Mouse (Mus musculus) forebrain, embryonic 11.5 days (tissue): Measurements from ENCODE around the gene Itpr3. TPM values are rescaled to one million over a fixed set of nuclear protein-coding genes. Genes with fewer than 3 reads are reported as not detected.
A peak's percentile ranks its signal among the peaks of the same experiment; 100 is the strongest.

Experiments used
- ATAC-seq: fragments of 200-750 bp; cut with Nextera tagmentation; replicated peaks from 2 replicates; pipeline ENCODE4 v1.8.0; 2017; ENCODE audit warnings: moderate TSS enrichment; ENCODE audit not compliant: low FRiP score
- DNase-seq: peaks from one replicate; pipeline ENCODE4 v3.0.0-alpha.2; 2017; ENCODE audit warnings: low spot score
- H3K27ac ChIP-seq: fragments of 300-500 bp; sonication (generic); 2 replicates; pipeline ENCODE4 v1.5.1; 2014; ENCODE audit warnings: low read depth, low read length
- H3K27me3 ChIP-seq: fragments of 300-500 bp; sonication (generic); 2 replicates; pipeline ENCODE4 v1.6.1; 2014; ENCODE audit warnings: mild to moderate bottlenecking, low read length, mixed read lengths; ENCODE audit not compliant: control insufficient read depth, insufficient read depth
- H3K36me3 ChIP-seq: fragments of 300-500 bp; sonication (generic); 2 replicates; pipeline ENCODE4 v1.6.1; 2014; ENCODE audit warnings: mild to moderate bottlenecking, low read length, moderate library complexity, mixed read lengths; ENCODE audit not compliant: control insufficient read depth, insufficient read depth
- H3K4me1 ChIP-seq: fragments of 300-500 bp; sonication (generic); replicated peaks from 2 replicates; pipeline ENCODE4 v1.6.1; 2014; ENCODE audit warnings: low read length, mixed read lengths; ENCODE audit not compliant: control insufficient read depth, insufficient read depth
- H3K4me2 ChIP-seq: fragments of 300-500 bp; sonication (generic); 2 replicates; pipeline ENCODE4 v1.6.1; 2014; ENCODE audit warnings: low read depth, mild to moderate bottlenecking, low read length, moderate library complexity, mixed read lengths; ENCODE audit not compliant: severe bottlenecking
- H3K4me3 ChIP-seq: fragments of 300-500 bp; sonication (generic); 2 replicates; pipeline ENCODE4 v1.5.1; 2014; ENCODE audit warnings: low read depth, low read length
- H3K9ac ChIP-seq: fragments of 300-500 bp; sonication (generic); 2 replicates; pipeline ENCODE4 v1.6.1; 2014; ENCODE audit warnings: low read length
- H3K9me3 ChIP-seq: fragments of 300-500 bp; sonication (generic); 2 replicates; pipeline ENCODE4 v1.6.1; 2016; ENCODE audit warnings: low read length, mixed read lengths; ENCODE audit not compliant: control insufficient read depth
- WGBS: fragments of 180-500 bp; shearing (Covaris S2); extraction: QIAGEN DNeasy Blood & Tissue Kit; methylation state at CpG from one replicate; pipeline ENCODE4 v1.1.7; 2014; 5-methylcytosine and 5-hydroxymethylcytosine counted together
- polyA plus RNA-seq: library from polyadenylated mRNA; unstranded; fragments of >200 nt; fragmentation: Nextera tagmentation; extraction: Ambion mirVana; gene quantifications from 2 replicates; pipeline ENCODE4 v1.2.1, GENCODE M21; 2014

The Itpr3 gene
- polyA plus RNA-seq, 1 experiment from 2014 or later: 2.2 TPM

DNA sequence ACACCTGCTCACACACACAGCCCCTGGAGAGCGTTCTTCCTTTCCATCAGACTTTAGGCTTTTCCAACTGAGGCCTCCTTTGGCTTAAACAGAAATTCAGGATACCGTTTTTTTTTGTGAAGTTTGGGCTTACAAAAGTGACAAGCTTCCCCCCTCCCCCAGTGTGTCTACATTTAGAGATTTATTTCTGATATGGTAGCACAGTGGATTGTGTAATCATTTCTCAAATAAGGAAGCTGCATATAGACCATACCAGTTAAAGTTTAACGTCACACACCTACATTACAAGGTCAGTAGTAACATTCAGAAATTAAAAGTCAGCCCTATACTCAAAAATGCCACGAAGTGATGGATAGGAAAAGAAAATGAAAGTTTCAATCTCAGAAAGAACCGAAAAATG, 24.8 kb downstream of the Itpr3 start:
- Histone ChIP-seq H3K36me3 (no peaks in the 10 kb centered on the region), H3K9ac (no peak overlapping the region), H3K4me2 (no peak overlapping the region), H3K9me3 (peaks cover 2% of the 10 kb centered on the region; the same call in 1 of the 2 replicates), H3K4me3 (no peak overlapping the region), H3K27me3 (no peaks in the 10 kb centered on the region), H3K27ac (no peak overlapping the region), H3K4me1 (no peaks in the 10 kb centered on the region)
- 85% methylated on average over 5 of the region's 5 CpGs for WGBS
- ATAC-seq: no peak
- DNase-seq: no peak

DNA sequence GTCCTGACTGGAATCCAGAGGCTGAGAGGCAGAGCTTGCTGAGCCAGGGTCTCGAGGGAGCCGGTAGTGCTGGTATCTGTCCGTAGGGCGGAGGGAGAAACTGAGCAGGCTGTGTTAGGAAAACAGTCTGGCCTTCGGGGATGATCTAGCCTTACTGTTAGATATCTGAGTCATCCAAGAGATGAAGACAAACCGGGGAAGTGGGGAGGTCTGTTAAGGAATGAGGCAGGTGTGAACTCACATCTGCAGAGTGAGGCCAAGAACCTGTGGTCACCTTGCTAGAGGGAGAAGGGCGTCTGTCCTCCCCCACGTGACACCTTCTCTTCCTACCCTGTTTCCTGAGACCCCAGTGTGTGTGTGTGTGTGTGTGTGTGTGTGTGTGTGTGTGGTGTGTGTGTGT, 25.7 kb downstream of the Itpr3 start:
- Histone ChIP-seq H3K27ac (no peak overlapping the region), H3K9me3 (peaks cover 2% of the 10 kb centered on the region; the same call in 1 of the 2 replicates), H3K9ac (no peak overlapping the region), H3K27me3 (no peaks in the 10 kb centered on the region), H3K4me2 (no peak overlapping the region), H3K4me1 (no peaks in the 10 kb centered on the region), H3K36me3 (no peaks in the 10 kb centered on the region), H3K4me3 (no peak overlapping the region)
- WGBS: 71% methylated on average over 8 of the region's 8 CpGs
- no peak for ATAC-seq
- no peak for DNase-seq

DNA sequence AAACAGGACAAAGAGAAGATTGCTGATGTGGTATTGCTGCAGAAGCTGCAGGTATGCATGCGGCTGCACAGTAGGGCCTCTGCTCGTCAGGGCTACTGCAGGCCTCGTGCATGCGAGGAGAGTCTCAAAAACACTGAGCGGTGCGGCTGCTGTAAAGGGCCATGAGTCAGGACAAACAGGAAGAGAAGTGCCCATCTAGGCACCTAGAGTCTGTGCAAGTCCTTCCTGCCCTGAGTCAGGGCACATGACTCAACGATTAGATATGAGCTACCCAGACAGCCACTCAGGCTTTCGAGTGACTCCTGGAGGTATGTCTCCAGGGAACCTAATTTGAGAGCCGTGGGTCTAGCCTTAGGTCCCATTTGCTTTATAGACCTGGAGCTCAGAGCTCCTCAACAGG, 26.5 kb downstream of the Itpr3 start:
- whole genome bisulfite sequencing: 85% methylated on average over 9 of the region's 9 CpGs
- H3K27me3 ChIP-seq: no peaks in the 10 kb centered on the region
- no peaks in the 10 kb centered on the region for H3K4me1 ChIP-seq
- ATAC-seq (no peak), DNase-seq (no peak)
- H3K4me2 ChIP-seq: no peak overlapping the region
- no peak overlapping the region for H3K9ac ChIP-seq
- H3K9me3 ChIP-seq: no peaks in the 10 kb centered on the region
- H3K4me3 ChIP-seq: no peak overlapping the region
- no peak overlapping the region for H3K27ac ChIP-seq
- no peaks in the 10 kb centered on the region for H3K36me3 ChIP-seq

DNA sequence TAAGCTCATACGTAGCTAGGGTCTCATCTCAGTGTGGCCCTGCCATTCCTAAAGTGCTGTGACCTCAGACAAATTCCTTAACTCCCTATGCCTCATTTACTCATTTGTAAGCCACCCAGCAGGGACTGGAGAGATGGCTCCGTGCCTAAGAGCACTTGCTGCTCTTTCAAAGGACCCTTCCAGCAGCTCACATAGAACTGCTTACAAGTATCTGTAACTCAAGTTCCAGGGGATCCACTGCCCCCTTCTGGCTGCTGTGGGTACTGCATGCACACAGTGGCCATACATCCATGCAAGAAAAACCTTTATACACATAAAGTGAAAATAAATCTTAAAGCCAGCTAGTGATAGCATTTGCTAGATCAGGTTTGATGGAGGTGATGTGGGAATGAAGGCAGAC, 28.6 kb downstream of the Itpr3 start:
- Histone ChIP-seq H3K4me3 (no peak overlapping the region), H3K9ac (no peak overlapping the region), H3K27ac (no peak overlapping the region), H3K36me3 (no peaks in the 10 kb centered on the region), H3K9me3 (no peaks in the 10 kb centered on the region), H3K4me2 (no peak overlapping the region), H3K4me1 (no peaks in the 10 kb centered on the region), H3K27me3 (no peaks in the 10 kb centered on the region)
- 40% methylated on average over 2 of the region's 2 CpGs for WGBS
- ATAC-seq (no peak), DNase-seq (peak; percentile 84)

DNA sequence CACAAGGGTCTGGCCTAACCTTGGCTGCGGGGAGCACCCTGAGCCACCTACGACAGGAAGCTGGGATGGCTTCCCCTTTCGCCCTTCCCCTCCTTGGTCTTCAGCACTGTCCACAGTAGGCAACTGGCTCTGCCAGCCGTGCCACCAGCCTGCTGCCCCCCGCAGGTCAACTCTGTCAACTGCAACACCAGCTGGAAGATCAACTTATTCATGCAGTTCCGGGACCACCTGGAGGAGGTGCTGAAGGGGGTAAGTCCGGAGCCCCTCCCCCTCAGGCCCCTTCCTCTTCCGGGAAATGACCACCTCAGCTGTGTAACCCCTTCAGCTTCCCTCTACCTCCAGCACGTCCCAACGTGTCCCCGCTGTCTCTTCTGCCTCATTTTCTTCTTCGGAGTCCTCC, 30.3 kb downstream of the Itpr3 start:
- H3K4me1 ChIP-seq: no peaks in the 10 kb centered on the region
- DNase-seq: peak; percentile 77
- no peak overlapping the region for H3K9ac ChIP-seq
- H3K36me3 ChIP-seq: no peaks in the 10 kb centered on the region
- no peaks in the 10 kb centered on the region for H3K9me3 ChIP-seq
- no peak overlapping the region for H3K4me3 ChIP-seq
- H3K4me2 ChIP-seq: no peak overlapping the region
- no peak for ATAC-seq
- 34% methylated on average over 12 of the region's 12 CpGs for WGBS
- H3K27ac ChIP-seq: no peak overlapping the region
- no peaks in the 10 kb centered on the region for H3K27me3 ChIP-seq

DNA sequence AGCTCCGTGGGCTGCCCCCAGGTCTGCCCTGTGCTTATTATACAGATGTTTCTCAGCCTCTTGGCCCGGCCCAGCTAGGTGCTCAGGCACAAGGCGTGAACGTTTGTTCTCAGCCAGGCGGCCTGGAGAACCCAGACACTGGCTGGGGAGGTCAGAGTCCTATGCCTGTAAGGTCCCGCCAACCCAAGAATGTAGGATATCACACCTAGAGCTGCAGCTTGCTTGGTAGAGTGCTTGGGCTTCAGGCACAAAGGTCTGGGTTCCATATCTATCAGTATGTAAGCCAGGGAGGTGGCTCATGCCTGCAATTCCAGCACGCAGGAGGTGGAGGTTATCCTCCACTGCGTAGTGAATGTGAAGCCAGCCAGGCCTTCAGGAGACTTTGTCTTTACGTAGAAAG, 33.0 kb downstream of the Itpr3 start:
- DNase-seq (no peak), ATAC-seq (no peak)
- H3K27ac ChIP-seq: no peak overlapping the region
- no peaks in the 10 kb centered on the region for H3K4me1 ChIP-seq
- no peak overlapping the region for H3K4me3 ChIP-seq
- no peak overlapping the region for H3K9ac ChIP-seq
- H3K4me2 ChIP-seq: no peak overlapping the region
- 88% methylated on average over 9 of the region's 9 CpGs for WGBS
- H3K27me3 ChIP-seq: no peaks in the 10 kb centered on the region
- H3K36me3 ChIP-seq: no peaks in the 10 kb centered on the region
- no peaks in the 10 kb centered on the region for H3K9me3 ChIP-seq

DNA sequence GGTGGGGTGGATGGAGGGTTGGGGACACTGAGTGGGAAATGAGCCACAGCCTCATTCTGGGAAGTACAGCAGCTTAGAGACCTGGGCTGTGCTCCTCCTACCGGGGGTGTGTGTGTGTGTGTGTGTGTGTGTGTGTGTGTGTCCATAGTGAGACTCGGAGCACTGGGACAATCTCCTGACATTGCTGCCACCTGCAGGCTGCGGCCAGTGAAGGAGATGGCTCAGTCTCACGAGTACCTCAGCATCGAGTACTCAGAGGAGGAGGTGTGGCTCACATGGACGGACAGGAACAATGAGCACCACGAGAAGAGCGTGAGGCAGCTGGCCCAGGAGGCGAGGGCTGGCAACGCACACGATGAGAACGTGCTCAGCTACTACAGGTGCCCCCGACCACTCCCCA, 38.6 kb downstream of the Itpr3 start:
- DNase-seq: peak; percentile 68

DNA sequence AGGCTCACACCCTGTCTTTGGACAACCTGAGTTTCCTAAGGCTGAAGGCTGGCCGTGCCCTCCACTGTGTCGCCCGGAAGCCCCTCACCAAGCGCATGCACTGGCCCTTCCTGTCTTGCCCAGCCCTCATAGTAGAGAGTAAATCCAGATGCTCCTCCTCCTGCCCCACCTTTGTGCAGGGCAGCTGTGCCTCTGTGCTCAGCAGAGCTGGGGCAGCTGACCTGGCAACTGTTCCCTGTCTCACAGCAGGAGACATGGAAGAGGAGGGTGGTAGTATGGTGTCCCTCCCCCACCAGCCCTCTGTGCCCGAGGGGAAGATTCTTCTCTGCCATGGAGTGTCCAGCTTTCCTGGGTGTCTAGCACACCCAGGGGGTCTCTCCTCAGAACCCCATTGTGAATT, 44.6 kb downstream of the Itpr3 start:
- no peaks in the 10 kb centered on the region for H3K27me3 ChIP-seq
- no peak overlapping the region for H3K9ac ChIP-seq
- ATAC-seq (no peak), DNase-seq (no peak)
- H3K4me2 ChIP-seq: no peak overlapping the region
- H3K27ac ChIP-seq: no peak overlapping the region
- no peaks in the 10 kb centered on the region for H3K36me3 ChIP-seq
- H3K4me1 ChIP-seq: no peaks in the 10 kb centered on the region
- no peaks in the 10 kb centered on the region for H3K9me3 ChIP-seq
- H3K4me3 ChIP-seq: no peak overlapping the region
- WGBS: 81% methylated on average over 5 of the region's 5 CpGs

More for the DNA sequence above, 38.6 kb downstream of the Itpr3 start:
- Histone ChIP-seq H3K4me1 (no peaks in the 10 kb centered on the region), H3K36me3 (no peaks in the 10 kb centered on the region), H3K27ac (no peak overlapping the region), H3K4me2 (no peak overlapping the region), H3K4me3 (no peak overlapping the region), H3K27me3 (no peaks in the 10 kb centered on the region), H3K9ac (no peak overlapping the region), H3K9me3 (no peaks in the 10 kb centered on the region)
- ATAC-seq: no peak
- 32% methylated on average over 13 of the region's 13 CpGs for WGBS

DNA sequence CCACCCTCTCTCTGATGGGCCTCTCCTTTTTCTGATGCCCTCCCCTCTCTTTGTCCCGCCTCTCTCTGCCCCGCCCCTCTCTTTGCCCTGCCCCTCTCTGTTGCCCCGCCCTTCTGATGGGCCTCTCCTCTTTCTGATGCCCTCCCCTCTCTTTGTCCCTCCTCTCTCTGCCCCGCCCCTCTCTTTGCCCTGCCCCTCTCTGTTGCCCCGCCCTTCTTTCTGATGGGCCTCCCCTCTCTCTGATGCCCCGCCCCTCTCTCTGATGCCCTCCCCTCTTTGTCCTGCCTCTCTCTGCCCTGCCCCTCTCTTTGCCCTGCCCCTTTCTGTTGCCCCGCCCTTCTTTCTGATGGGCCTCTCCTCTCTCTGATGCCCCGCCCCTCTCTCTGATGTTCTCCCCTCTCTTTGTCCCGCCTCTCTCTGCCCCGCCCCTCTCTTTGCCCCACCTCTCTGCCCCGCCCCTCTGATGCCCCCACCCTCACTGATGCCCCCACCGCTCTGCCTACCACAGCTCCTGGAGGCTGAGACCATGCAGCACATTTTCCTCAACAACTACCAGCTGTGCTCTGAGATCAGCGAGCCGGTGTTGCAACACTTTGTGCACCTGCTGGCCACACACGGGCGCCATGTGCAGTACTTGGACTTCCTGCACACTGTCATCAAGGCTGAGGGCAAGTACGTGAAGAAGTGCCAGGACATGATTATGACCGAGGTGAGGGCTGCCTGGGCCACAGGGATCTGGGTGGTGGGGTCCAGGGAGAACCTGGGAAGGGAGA, 48.8 kb downstream of the Itpr3 start:
- H3K27ac ChIP-seq: no peak overlapping the region
- H3K36me3 ChIP-seq: no peaks in the 10 kb centered on the region
- 77% methylated on average over 16 of the region's 18 CpGs for WGBS
- H3K4me1 ChIP-seq: no peaks in the 10 kb centered on the region
- DNase-seq (no peak), ATAC-seq (no peak)
- no peak overlapping the region for H3K9ac ChIP-seq
- no peaks in the 10 kb centered on the region for H3K9me3 ChIP-seq
- H3K4me2 ChIP-seq: no peak overlapping the region
- H3K4me3 ChIP-seq: no peak overlapping the region
- no peaks in the 10 kb centered on the region for H3K27me3 ChIP-seq
